Mouse (Mus musculus) erythroblast, embryonic 14.5 days (primary cell): ENCODE results near the gene Duox2.

ENCODE experiments used
- GATA1 ChIP-seq: IDR thresholded peaks from 2 replicates; pipeline ENCODE4 v1.6.1; 2012; ENCODE audit warnings: low read length, inconsistent platforms, mixed read lengths
- TAL1 ChIP-seq: IDR thresholded peaks from 3 replicates; pipeline ENCODE4 v1.6.1; 2012; ENCODE audit warnings: low read length, inconsistent platforms, mixed read lengths

DNA sequence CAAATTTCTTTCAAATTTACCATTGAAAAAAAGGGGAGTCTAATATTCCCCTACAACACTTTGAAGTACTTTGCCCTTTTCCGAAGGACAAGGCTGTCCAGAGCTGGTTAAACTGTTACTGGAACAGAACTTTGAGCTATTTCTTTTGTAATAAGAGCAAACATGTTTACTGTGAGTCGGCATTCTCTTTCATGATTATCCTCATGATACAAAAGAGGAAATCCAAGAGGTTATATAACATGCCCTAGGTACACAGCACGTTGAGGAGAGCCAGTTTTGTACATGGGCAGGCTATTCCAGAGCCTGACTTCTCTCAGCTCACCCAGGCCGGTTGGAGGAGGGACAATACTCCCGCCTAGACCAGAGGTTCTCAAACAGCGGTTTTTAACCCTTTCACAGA, 56.3 kb downstream of the Duox2 start:
- TF ChIP-seq TAL1 (no peak), GATA1 (no peak)
